Mouse (Mus musculus): ENCODE measurements around the gene Aim2.
"Not testable (repeated sequence)": the region's sequence is repeated elsewhere in the genome, so short reads cannot be mapped to it uniquely, and the experiment has no call there.

Gene Aim2

GRCm38 (mm10) chr1:173398323-173398970 lies 47.8 kb downstream of the Aim2 start:
- DNase-seq = peak; percentile 74

DNA sequence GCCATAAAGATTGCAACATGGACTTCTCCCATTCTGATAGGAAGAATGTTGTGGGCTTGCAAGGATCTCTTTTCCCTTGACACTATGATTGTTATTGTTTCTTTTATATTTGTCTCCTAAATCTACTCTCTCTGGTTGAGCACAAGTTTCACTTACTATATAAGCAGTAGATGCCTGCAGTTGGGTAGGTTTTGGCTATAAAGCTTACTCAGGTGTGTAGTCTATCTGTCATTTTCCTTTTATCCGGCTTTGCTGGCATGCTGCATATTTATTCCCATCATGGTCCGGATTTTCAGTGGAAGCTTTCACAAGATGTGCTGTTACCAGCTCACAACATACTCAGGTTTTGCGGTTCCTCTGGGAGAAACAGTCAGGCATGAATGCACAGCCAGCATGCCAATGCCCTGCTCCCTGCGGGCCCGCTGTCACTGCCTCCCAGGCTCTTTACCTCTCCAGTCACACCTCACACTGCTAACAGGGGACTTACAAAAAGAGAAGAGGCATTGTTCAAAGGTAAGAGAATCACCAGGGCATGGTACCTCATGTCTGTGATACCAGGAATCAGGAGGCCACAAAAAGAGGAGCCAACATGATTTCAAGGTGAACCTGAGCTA lies 54.1 kb downstream of the Aim2 start:
- DNase-seq = no peak

DNA sequence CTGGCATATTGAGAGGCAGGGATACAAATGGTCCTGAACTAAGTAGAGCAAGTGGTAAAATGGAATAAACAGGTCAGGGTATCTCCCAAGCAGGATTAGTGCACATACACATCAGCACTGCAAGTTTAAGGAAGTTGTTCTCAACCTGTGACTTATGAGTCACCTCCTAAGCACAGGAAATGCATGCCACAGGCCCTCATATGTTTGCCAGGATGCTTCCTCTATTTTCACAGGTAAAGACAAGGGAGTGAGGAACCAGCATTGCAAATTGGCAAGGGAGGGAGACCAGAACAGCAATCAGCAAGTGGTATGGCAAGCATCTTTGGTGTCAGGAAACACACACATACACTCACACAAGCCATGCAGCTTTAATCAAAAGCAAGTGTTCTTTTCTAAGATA lies 58.4 kb downstream of the Aim2 start:
- no peak for DNase-seq

DNA sequence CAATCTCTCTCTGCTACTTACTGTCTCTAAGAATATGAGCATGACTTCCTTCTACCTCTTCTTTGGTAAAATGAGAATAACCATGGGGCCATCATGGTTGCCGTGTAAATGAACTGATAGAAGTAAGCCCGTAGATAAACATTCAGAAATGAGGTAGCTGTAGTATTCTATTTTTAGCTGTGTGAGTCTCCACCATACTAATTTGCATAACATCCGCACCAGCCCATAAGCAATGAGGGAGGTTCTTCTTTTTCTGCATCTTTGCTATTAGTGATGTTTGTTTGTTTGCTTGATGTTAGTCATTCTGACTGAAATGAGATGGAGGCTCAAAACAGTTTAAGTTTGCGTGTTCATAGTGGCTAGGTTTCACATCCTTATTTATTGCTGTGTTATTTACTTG lies 61.2 kb downstream of the Aim2 start:
- DNase-seq = no peak

DNA sequence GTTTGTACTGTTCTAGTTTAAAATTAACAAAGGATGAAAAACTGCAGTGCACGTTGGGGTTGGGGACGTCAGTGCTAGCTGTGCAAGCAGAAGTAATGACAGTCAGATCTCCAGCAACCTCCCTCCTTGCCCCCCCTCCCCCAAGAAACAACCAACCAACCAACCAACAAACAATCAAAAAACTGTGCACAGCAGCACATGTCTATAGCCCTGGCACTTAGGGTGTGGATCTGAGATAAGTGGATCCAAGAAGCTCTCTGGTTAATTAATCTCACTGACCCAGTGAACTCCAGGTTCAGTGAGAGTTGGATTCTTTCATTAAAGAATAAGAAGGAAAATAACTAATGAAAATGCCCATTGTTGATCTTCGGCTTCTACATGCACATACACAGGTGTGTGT lies 64.0 kb downstream of the Aim2 start:
- no peak for DNase-seq

DNA sequence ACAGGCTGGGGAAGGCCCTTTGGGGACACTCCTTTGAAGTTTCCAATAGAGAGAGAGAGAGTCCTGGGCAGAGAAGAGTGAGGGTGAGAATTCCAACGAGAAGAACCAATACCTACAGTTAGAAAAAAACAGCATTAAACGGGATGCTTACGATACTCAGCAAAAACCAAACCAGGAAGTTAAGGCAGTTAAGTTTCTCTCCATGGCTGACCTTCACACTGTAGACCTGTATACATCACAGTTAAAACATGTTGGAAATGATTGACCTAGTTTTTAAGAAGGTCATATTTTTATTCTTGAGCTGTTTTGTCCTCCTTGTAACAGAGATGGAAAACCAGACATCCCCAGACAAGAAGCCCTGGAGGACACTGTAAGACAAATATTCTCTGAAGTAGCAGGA lies 67.8 kb downstream of the Aim2 start:
- DNase-seq = no peak

GRCm38 (mm10) chr1:173418936-173419621 lies 68.4 kb downstream of the Aim2 start:
- peak; percentile 11 for DNase-seq

DNA sequence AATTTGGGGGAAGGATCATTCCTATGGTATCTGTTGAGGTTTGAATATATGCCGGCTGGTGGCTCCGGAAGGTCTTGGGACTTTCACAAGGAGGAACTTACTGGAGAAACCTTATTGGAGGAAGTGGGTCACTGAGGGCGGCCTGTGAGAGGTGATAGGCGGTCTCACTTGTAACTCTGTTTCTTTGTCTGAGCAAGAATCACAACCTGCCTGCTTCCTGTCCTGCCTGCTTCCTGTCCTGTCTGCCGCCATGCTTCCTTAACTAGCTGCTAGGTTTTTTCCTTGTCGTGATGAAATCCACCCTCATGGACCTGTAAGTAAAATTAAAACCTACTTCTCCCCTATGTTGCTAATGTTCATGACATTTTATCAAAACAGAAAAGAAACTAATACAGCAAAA lies 69.7 kb downstream of the Aim2 start:
- DNase-seq = peak; percentile 29

- DNase-seq = no peak
Observed at GRCm38 (mm10) chr1:173426345-173426744, 75.7 kb downstream of the Aim2 start.

DNA sequence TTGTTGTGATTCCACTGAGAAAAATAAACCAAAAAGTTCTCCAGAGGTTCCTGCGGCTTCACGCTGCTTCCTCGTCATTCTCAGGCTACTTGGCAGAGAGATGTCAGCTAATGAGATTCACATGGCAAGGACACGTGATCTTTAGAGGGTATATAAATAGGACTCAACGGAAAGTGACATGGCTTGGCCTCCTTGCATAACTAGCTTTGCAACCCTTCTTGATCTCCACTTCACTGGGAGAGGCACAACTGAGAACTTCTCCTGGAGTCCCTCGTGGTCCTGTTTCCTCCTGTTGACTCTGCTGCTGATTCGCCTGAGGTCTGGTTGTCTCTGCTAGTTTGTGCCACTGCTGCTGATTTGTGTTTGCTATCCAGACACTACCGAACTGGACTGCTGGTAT lies 76.7 kb downstream of the Aim2 start:
- DNase-seq = no peak

DNA sequence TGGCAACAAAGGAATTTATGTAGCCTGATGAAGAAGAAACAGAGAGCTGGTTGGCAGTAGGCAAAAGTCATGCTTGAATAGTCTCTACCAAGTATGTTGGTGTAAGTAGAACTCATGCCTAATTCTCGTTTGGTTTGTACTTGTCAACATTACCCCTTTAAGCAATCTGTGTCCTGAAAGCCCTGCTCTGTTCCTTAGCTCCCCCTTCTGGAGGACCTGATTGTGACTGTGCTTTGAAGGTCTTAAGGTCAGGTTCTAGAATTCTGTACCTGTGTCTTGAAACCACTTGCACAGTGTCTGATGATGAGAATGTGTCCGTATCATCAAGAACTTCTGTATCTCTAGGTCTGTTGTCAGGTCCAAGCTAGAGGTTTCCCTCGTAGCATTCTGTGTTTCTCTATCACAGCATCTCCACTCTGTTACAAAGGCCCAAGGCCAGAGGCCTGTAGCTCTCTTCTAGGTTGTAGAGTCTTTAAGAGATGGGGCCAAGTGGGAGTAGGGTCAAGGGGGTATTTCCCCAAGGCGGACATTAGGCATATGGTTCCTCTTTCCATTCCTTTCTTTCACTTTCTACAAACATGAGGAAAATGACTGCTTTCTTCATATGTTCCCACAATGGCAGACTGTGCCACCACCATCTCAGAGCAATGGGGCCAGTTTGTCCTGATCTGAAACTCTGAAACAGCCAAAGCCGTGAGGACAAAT lies 79.5 kb downstream of the Aim2 start:
- no peak for DNase-seq

DNA sequence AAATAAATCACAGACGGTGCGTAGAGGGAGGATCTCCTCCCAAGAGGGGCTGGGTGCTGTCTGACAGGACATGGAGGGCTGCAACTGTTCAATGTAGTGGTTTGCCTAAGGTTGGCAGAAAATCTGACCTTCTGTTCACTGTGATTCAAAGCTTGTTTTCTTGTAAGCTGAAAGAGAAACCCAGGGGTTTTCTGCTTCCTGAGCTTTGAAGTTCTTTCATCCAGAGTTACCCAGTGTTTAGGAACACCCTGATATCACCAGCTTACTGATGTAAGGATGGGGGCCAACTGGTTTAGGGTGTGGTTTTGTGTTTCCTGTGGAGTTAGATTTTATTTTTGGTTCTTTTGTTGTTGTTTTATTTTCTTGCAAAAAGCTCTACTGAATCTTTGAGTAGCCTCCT lies 81.7 kb downstream of the Aim2 start:
- DNase-seq = no peak

GRCm38 (mm10) chr1:173437161-173437953 lies 86.7 kb downstream of the Aim2 start:
- no peak for DNase-seq

GRCm38 (mm10) chr1:173440681-173441080 lies 90.0 kb downstream of the Aim2 start:
- no peak for DNase-seq

GRCm38 (mm10) chr1:173441210-173441609 lies 90.5 kb downstream of the Aim2 start:
- peak; percentile 9 for DNase-seq

DNA sequence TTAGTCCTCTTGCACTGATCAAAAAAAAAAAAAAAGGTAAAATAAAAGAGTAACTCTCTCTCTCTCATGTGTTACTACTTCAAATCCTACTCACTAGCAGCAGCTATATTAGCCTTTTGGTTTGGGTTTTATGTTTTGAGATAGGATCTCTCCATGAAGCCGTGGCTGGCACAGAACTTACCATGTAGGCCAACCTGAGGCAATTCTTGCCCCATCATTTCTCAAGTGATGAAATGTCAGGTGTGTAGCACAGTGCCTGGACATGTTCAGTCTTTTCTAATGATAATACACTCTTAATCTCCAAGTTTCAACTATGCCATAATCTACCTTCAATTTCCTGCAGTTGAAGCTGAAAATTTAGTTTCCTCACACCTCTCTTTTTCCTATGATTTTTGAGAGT lies 92.4 kb downstream of the Aim2 start:
- no peak for DNase-seq

DNA sequence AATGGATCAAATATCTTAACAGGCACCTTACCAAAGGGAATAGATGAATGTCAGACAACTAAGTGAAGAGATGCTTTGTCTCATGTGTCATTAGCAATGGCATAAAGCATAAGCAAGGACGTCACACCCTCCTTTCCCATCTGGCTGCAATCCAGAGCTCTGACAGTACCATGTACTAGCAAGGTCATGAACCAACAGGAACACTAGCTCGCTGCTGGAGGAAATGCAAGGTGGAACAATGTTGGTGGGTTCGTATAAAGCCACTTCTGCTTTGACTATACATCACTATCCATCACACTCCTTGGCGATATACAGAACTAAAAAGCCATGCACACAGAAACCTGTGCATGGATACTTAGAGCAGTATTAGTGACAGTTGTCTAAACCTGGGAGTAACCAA lies 96.4 kb downstream of the Aim2 start:
- DNase-seq = no peak

DNA sequence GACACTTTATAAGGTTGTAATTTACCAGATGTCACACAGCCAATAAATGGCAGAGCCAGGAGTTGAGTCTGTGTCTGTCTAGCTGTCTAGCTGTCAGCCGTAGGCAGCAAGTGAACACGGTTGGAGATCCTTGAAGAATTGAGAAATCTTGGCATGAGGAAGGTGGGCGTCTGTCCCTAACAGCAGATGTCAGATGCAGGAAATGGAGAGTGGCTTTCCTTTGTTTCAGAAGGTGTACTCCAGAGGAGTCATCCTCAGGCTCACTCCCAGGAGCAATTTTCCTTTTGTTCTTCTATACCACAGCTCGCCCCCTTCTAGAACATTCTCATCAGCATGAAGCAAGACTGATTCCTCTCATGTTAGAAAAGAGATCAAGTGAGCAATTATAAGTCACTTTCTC lies 99.9 kb downstream of the Aim2 start:
- no peak for DNase-seq

DNA sequence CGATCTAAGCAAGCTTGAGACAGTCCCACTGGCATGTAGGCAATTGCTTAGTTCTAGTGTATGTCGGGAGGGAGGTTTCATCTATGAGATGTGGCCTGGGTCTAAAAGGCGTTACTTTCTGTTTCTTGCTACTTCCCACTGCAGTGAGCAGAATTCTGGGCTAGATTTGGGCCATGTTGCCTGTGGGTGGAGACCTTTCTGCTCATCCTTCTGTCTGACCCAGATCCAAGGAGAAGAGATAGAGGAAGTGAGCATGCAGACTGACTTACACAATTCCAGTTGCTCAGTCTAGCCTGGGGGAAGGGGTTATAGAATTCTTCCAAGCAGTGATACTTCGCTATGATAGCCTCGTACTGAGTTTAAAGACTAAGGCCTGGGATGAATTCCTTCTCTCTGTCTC lies 101.0 kb downstream of the Aim2 start:
- no peak for DNase-seq

DNA sequence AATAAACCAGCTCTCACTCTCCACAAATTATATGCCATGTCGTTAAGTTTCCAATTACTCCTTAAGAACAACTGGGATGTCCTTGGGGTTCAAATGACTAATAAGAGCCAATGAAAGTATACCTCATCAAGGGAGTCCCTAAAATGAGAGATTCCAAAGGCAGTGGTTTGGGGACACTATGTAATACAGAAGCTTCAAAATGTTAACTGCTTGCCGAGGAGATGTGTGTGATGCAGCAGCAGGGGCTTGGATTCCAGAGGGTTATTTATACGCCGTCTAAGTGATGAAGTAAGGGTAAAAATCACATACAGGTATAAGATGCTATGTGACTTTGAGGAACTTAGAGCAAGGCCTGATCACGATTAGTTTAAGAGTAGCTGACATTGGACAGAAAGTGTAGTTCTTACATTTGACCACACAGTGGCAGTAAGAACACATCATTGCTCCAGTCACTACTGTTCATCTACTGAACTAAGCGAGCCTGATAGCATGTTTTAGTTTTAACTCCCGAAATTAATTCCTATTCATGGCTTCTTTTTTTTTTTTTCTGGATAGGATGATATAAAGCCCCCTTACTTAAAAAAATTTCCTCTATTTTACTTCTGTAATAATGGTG lies 105.6 kb downstream of the Aim2 start:
- DNase-seq = no peak

DNA sequence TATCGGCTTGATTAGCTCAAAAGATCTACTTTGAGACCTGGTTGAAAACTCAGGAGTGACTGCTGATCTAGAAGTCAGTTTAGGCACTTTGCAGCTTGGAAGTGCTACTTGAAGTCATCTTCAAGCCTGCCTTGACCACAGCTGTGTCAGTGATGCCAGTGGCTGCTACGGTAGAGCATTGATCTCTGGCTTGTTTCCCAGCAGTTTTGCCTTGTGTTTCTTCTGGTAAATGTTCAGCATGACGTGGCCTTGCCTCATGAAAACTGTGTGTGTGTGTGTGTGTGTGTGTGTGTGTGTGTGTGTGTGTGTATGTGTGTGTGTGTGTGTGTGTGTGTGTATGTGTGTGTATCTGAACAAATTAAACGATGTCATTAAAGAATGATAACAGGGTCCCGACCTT lies 106.1 kb downstream of the Aim2 start:
- no peak for DNase-seq

- not testable (repeated sequence) for DNase-seq
Observed at GRCm38 (mm10) chr1:173480399-173481181, 129.9 kb downstream of the Aim2 start.
